Mouse (Mus musculus): ENCODE results near the gene Ghitm.

GRCm38 (mm10) chr14:37165266-37165926, 30.3 kb upstream of the Ghitm start:
- TF ChIP-seq CTCF (IDR thresholded peaks at IDR 0.05; ENCODE audit: low read depth, low read length), result no peak
- TF ChIP-seq TAL1 (conservative IDR thresholded peaks at IDR 0.05; ENCODE audit: low read depth, low read length), result no peak
- TF ChIP-seq GATA1 (IDR thresholded peaks at IDR 0.05; ENCODE audit: borderline replicate concordance, low read length), result no peak
- no peak for TF ChIP-seq GATA2 (IDR thresholded peaks at IDR 0.05; ENCODE audit: borderline replicate concordance, low read depth, low read length)
